Mouse (Mus musculus): Measurements from ENCODE around the gene Crat.

Crat gene

DNA sequence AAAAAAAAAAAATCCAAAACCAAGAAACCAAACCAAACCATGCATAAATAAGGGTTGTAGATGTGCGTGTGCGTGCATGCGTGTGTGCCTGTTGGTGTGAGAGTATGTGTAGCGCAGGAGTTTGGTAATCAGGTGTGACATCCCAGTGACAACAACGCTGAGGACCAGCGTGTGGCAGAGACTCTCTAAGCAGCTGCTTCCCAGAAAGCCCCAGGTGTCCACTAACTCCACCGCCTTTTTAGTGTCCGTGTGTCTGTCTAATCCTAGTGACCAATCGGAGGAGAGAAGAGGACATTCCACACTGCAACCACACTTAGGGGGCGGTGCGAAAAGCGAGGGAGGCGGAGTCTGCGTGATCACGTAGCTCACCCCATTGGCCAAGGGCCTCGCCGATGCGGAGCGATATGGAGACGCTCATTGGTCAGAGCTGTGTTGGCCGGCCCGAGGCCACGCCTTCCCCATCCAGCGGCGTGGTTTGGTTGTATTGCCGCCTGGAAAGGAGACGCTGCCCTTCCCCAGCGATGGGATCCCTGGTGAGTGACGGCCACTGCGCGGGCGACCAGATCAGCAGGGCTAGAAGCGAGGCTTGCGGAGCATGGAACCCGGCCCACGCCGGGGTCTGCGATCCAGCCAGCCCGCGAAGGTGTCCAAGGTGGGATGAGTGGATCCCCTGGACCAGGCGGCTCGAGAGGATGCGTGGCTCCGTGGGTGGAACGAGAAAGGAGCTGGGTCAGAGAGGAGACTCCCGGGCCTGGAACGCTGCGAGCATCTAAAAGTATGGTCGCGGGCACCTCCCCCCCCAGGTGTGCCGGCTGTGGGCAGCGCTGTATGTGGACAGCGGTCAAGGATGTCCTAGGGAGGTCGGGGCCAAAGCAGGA is 51.6 kb downstream of the Crat start, which contains the start of gene Miga2:
Miga2 (plus strand) TSS at position 461 of the 878 bp plus-strand sequence.
- peak; percentile 99 for DNase-seq

DNA sequence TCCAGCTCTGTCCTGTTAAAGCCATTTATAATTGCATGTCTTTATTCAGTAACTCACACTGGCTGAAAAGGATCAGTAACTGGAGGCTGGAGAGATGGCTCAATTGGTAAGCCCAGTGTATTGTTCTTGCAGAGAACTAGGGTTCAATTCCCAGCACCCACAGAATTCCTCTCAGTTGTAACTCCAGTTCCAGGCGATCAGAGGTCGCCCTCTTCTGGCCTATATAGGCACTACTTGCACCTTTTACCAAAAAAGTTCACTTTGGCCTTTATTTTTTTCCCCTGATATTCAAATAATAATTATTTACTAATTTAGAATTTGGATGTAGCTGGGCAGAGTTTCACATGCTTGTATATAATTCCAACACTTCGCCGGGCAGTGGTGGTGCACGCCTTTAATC is 52.7 kb downstream of the Crat start:
- DNase-seq, result no peak

GRCm38 (mm10) chr2:30360626-30361025 is 55.0 kb downstream of the Crat start:
- DNase-seq, result no peak

GRCm38 (mm10) chr2:30358533-30359531 is 56.8 kb downstream of the Crat start, which contains the start of gene Sh3glb2:
TSS of gene Sh3glb2 (minus strand) at chr2:30359337.
- peak; percentile 84 for DNase-seq

DNA sequence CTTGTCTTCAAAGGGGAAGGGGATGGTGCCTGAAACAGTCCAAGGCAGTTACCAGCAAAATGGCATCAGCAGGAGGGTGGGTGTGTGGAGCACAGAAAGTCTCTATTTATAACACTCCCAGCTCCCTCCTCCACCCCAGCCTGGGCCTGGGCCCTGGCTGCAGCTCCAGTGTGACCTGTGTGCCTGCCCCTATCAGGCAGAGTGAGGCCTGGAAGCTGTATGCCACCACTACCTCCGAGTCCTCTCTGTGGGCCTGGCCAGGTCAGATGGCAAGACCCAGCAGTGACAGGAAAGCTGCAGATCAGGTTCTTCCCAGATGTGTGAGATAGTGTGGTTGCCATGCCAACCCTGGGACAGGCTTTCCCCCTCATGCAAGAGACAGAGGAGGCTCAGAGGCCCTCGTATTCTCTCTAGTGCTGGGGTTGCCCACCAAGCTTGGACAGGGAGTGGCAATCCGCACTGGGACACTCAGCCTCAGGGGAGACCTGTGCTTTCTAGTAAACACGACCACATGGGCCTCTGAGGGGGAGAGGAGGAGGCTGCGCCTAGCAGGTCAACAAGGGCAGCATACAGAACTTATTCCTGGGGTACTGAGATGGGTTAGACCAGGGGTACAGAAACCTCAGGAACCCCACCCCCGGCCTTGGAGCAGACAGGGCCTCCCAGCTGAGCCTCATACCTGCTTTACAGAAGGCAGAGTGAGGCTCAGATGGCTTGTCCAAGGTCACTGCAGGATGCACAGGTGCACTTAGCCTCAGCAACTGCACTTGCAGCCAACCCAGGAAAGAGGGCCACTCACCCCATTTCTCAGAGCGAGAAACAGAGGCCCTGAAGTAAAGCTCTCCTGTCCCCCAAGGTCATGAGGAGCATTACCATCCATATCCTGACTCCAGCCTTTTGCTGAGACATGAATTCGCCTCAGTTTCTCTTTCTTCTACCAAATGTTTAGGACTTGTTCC is 57.8 kb downstream of the Crat start:
- DNase-seq, result peak; percentile 62

- no peak for DNase-seq
Observed at GRCm38 (mm10) chr2:30356906-30357305, 58.7 kb downstream of the Crat start.

GRCm38 (mm10) chr2:30356266-30356665 is 59.3 kb downstream of the Crat start:
- no peak for DNase-seq

DNA sequence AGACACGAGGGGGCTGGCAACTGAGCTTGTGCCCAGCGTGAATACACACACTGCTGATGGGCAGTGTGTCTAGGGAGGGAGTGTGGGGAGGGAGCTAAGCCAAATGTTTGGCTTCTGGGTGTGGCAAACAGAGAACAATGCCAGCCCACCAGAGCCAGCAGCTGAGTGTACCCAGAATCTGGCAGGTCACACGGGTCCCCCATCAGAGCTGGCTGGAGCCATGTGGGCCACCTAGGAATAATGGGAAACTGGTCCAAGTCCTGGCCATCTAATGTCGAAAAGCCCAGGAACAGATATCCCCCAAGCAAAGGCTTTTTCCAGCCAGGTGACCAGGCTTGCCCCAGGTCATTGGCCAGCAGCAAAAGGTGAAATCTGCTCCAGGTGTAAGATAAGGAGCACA is 59.8 kb downstream of the Crat start:
- DNase-seq, result peak; percentile 68

- no peak for DNase-seq
Observed at GRCm38 (mm10) chr2:30351149-30351548, 64.5 kb downstream of the Crat start.
